Mouse (Mus musculus): ENCODE measurements at regions not wholly inside any gene's neighbourhood (a gene's known extent, or its start where the extent isn't known, plus 50 kb on each side); places are given as distances from the start of the nearest gene placed in this dataset.

DNA sequence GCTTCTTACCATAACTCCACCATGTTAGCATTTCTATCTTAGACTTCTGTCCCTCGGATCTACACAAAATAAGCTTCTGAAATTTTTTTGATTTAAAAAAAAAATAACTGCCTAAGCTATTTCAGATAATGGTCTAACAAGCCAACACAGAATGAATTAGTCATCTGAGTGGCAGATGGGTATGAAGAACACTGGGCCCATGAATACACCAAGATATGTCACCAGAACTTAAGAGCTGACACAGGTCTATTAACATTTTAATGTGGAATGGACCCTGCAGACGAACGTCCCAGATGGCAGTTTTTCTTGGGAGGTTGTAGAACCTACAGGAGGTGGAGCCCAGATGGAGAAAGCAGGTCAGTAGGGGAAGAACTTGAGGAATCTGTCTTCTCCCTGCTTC, 689.9 kb upstream of the Tmem132c start:
- Histone ChIP-seq H3K9ac (ENCODE audit: control insufficient read depth, low read depth, low read length, poor library complexity, severe bottlenecking) (no peak overlapping the region), H3K4me3 (ENCODE audit: control insufficient read depth in 1 of 2, insufficient read depth in 1 of 2, low read depth in 2 of 2, low read length in 2 of 2) (no peak overlapping the region), H3K27ac (ENCODE audit: control insufficient read depth, low read depth, low read length) (no peak overlapping the region), H3K36me3 (ENCODE audit: control insufficient read depth in 1 of 2, insufficient read depth in 2 of 2, low read length in 2 of 2) (no peaks in the 10 kb centered on the region), H3K79me2 (ENCODE audit: control insufficient read depth, insufficient read depth, low read length, poor library complexity) (no peaks in the 10 kb centered on the region), H3K9me3 (replicated peaks; ENCODE audit: insufficient read depth, low read length) (no peaks in the 10 kb centered on the region), H3K27me3 (ENCODE audit: control insufficient read depth in 1 of 2, insufficient read depth in 2 of 2, low read length in 2 of 2) (no peaks in the 10 kb centered on the region), H3K4me1 (ENCODE audit: control insufficient read depth in 1 of 2, insufficient read depth in 2 of 2, low read length in 2 of 2) (no peaks in the 10 kb centered on the region)
- DNase-seq (ENCODE audit: low read depth, low spot score) = no peak
- TF ChIP-seq RCOR1 (IDR thresholded peaks at IDR 0.05; ENCODE audit: low read depth, low read length) (no peak), SMC3 (IDR thresholded peaks at IDR 0.05; ENCODE audit: low read depth, low read length) (no peak), POLR2AphosphoS5 (IDR thresholded peaks at IDR 0.05; ENCODE audit: borderline replicate concordance, low read depth, low read length) (no peak), ZNF384 (IDR thresholded peaks at IDR 0.05; ENCODE audit: low read depth, low read length) (no peak), TBP (IDR thresholded peaks at IDR 0.05; ENCODE audit: low read depth, low read length) (no peak)

DNA sequence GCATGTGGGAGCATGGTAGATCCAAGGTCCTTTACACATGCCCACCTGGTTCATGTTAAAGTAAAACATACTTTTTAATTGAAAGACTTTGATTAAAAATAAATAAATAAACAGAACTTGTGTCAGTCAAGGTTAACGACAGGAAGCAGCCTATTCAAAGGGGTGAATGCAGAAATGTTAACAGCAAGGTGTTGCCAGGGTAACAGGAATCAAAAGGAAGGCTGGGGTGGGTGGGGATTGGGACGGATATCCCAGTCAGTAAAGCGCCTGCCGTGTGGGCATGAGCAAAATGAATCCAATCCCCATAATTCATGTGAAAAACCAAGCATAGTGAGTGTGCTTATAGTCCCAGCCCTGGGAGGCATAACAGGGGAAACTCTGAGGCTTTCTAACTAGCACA, 682.6 kb upstream of the Tmem132c start:
- Histone ChIP-seq H3K9me3 (replicated peaks; ENCODE audit: insufficient read depth, low read length) (no peaks in the 10 kb centered on the region), H3K9ac (ENCODE audit: control insufficient read depth, low read depth, low read length, poor library complexity, severe bottlenecking) (no peak overlapping the region), H3K79me2 (ENCODE audit: control insufficient read depth, insufficient read depth, low read length, poor library complexity) (no peaks in the 10 kb centered on the region), H3K4me3 (ENCODE audit: control insufficient read depth in 1 of 2, insufficient read depth in 1 of 2, low read depth in 2 of 2, low read length in 2 of 2) (no peak overlapping the region), H3K27me3 (ENCODE audit: control insufficient read depth in 1 of 2, insufficient read depth in 2 of 2, low read length in 2 of 2) (no peaks in the 10 kb centered on the region), H3K36me3 (ENCODE audit: control insufficient read depth in 1 of 2, insufficient read depth in 2 of 2, low read length in 2 of 2) (no peaks in the 10 kb centered on the region), H3K27ac (ENCODE audit: control insufficient read depth, low read depth, low read length) (no peak overlapping the region), H3K4me1 (ENCODE audit: control insufficient read depth in 1 of 2, insufficient read depth in 2 of 2, low read length in 2 of 2) (no peaks in the 10 kb centered on the region)
- DNase-seq (ENCODE audit: low read depth, low spot score) = no peak
- TF ChIP-seq ZMIZ1 (IDR thresholded peaks at IDR 0.05; ENCODE audit: low read depth, low read length) (no peak), CTCF (IDR thresholded peaks at IDR 0.05 in 2 of 3, conservative IDR thresholded peaks at IDR 0.05 in 1 of 3; ENCODE audit: control insufficient read depth in 1 of 3, insufficient read depth in 1 of 3, low read depth in 2 of 3, low read length in 3 of 3, poor library complexity in 1 of 3, severe bottlenecking in 1 of 3) (no peak), UBTF (IDR thresholded peaks at IDR 0.05; ENCODE audit: borderline replicate concordance, insufficient read depth, low read depth, low read length) (no peak), TCF12 (IDR thresholded peaks at IDR 0.05; ENCODE audit: low read depth, low read length) (no peak), E2F4 (IDR thresholded peaks at IDR 0.05; ENCODE audit: borderline replicate concordance, low read depth, low read length) (no peak), ZC3H11A (IDR thresholded peaks at IDR 0.05; ENCODE audit: low read depth, low read length) (no peak), EP300 (IDR thresholded peaks at IDR 0.05; ENCODE audit: low read depth in 1 of 2, low read length in 2 of 2) (no peak), RAD21 (IDR thresholded peaks at IDR 0.05; ENCODE audit: low read depth, low read length) (no peak), MAX (IDR thresholded peaks at IDR 0.05; ENCODE audit: low read length) (no peak), BHLHE40 (IDR thresholded peaks at IDR 0.05; ENCODE audit: borderline replicate concordance, low read depth, low read length) (no peak)

DNA sequence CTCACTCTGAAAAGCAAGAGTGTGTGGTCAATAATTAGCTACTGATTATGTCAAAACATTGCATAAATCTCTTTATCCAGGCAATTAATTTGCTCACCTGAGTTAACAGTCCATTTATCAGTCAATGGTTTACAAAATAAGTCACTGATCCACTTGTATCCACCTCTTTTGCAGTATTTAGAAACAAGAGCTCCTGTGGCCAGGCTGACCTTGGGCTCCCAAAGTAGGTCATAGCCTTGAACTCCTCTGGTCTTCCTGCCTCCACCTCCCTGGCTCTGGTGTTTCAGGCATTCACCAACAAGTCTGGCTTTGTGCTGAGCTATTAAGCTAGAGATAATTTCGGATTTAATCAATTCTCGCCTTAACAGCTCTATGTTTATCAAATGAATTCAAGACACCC, 675.8 kb upstream of the Tmem132c start:
- no peak for DNase-seq (ENCODE audit: low read depth, low spot score)
- no peak overlapping the region for H3K27ac ChIP-seq (ENCODE audit: control insufficient read depth, low read depth, low read length)
- H3K79me2 ChIP-seq (ENCODE audit: control insufficient read depth, insufficient read depth, low read length, poor library complexity) = no peaks in the 10 kb centered on the region
- no peaks in the 10 kb centered on the region for H3K36me3 ChIP-seq (ENCODE audit: control insufficient read depth in 1 of 2, insufficient read depth in 2 of 2, low read length in 2 of 2)
- TF ChIP-seq MYB (IDR thresholded peaks at IDR 0.05; ENCODE audit: low read depth, low read length) (no peak), GATA1 (IDR thresholded peaks at IDR 0.05; ENCODE audit: low read depth, low read length) (no peak), CHD1 (IDR thresholded peaks at IDR 0.05; ENCODE audit: low read depth, low read length) (no peak), E2F4 (IDR thresholded peaks at IDR 0.05; ENCODE audit: borderline replicate concordance, low read depth, low read length) (no peak), RCOR1 (IDR thresholded peaks at IDR 0.05; ENCODE audit: low read depth, low read length) (no peak), MAZ (IDR thresholded peaks at IDR 0.05; ENCODE audit: low read depth, low read length) (no peak), NRF1 (IDR thresholded peaks at IDR 0.05; ENCODE audit: insufficient read depth, low read depth, low read length, poor library complexity, severe bottlenecking) (no peak), POLR2AphosphoS5 (IDR thresholded peaks at IDR 0.05; ENCODE audit: borderline replicate concordance, low read depth, low read length) (no peak), MAFK (IDR thresholded peaks at IDR 0.05; ENCODE audit: borderline replicate concordance, low read depth, low read length) (no peak)
- no peaks in the 10 kb centered on the region for H3K4me1 ChIP-seq (ENCODE audit: control insufficient read depth in 1 of 2, insufficient read depth in 2 of 2, low read length in 2 of 2)
- no peaks in the 10 kb centered on the region for H3K27me3 ChIP-seq (ENCODE audit: control insufficient read depth in 1 of 2, insufficient read depth in 2 of 2, low read length in 2 of 2)
- no peak overlapping the region for H3K9ac ChIP-seq (ENCODE audit: control insufficient read depth, low read depth, low read length, poor library complexity, severe bottlenecking)
- H3K4me3 ChIP-seq (ENCODE audit: control insufficient read depth in 1 of 2, insufficient read depth in 1 of 2, low read depth in 2 of 2, low read length in 2 of 2) = no peak overlapping the region
- H3K9me3 ChIP-seq (replicated peaks; ENCODE audit: insufficient read depth, low read length) = no peaks in the 10 kb centered on the region
